Mouse (Mus musculus): ENCODE measurements around the gene Mpg.

Gene Mpg

GRCm38 (mm10) chr11:32281416-32282144 is 55.3 kb downstream of the Mpg start:
- no peak for TF ChIP-seq GATA4 (IDR thresholded peaks at IDR 0.05; ENCODE audit: insufficient replicate concordance, low read length)
